Comparison of ENCODE assay signal across 20 mouse cellular contexts in genomic region chr9:111746151-111746550, GRCm38 (mm10). TPM values are rescaled to one million over a fixed set of nuclear protein-coding genes. Genes with fewer than 3 reads are reported as not detected.
DNase-seq lines count a peak whose midpoint lies in the region; ATAC-seq and TF ChIP-seq lines count a peak whose summit lies in the region.
"Had no signal": no experiment of that assay in that cellular context is flagged by ENCODE, and none has a peak within 500 bp of the region (broad histone marks: within the 10 kb centered on the region; RNA-seq: fewer than 3 reads in every experiment).

No protein-coding gene starts in this region.

- H3K36me3 ChIP-seq in hindbrain, postnatal 0 days (ENCODE audit: insufficient read depth, low read length), result no peaks in the 10 kb centered on the region
- no peaks in the 10 kb centered on the region for H3K36me3 ChIP-seq in hindbrain, embryonic 14.5 days (replicated peaks; ENCODE audit: control insufficient read depth, insufficient read depth)
- H3K36me3 ChIP-seq in midbrain, embryonic 11.5 days (ENCODE audit: control insufficient read depth, insufficient read depth, low read length), result no peaks in the 10 kb centered on the region
- H3K36me3 ChIP-seq in midbrain, postnatal 0 days (ENCODE audit: insufficient read depth, low read length), result no peaks in the 10 kb centered on the region
- H3K36me3 ChIP-seq: embryonic facial prominence, embryonic 10.5 days; heart, embryonic 13.5 days; intestine, embryonic 15.5 days had no signal

- ATAC-seq in hindbrain, postnatal 0 days, result no peak
- ATAC-seq in hindbrain, embryonic 14.5 days (ENCODE audit: low FRiP score), result no peak
- ATAC-seq in midbrain, embryonic 11.5 days (ENCODE audit: low FRiP score), result no peak
- ATAC-seq in midbrain, postnatal 0 days (ENCODE audit: low FRiP score), result no peak
- ATAC-seq: activated CD4-positive, CD25-positive, alpha-beta regulatory T cell, adult 4 months; forebrain, embryonic 13.5 days; forebrain, postnatal 0 days; hindbrain, embryonic 16.5 days; intestine, embryonic 15.5 days had no signal

- no peaks in the 10 kb centered on the region for H3K27me3 ChIP-seq in hindbrain, postnatal 0 days (ENCODE audit: insufficient read depth, low read length)
- H3K27me3 ChIP-seq in hindbrain, embryonic 14.5 days (ENCODE audit: control insufficient read depth, insufficient read depth, low read length), result no peaks in the 10 kb centered on the region
- H3K27me3 ChIP-seq in midbrain, embryonic 11.5 days (ENCODE audit: control insufficient read depth, insufficient read depth, low read length), result no peaks in the 10 kb centered on the region
- H3K27me3 ChIP-seq in midbrain, postnatal 0 days (ENCODE audit: insufficient read depth, low read length), result no peaks in the 10 kb centered on the region
- H3K27me3 ChIP-seq: forebrain, embryonic 13.5 days; heart, embryonic 13.5 days; intestine, embryonic 15.5 days; Patski had no signal

- WGBS in hindbrain, postnatal 0 days, result 65% methylated on average over 6 of the region's 6 CpGs
- 83% methylated on average over 6 of the region's 6 CpGs for WGBS in hindbrain, embryonic 14.5 days
- WGBS in midbrain, embryonic 11.5 days, result 79% methylated on average over 6 of the region's 6 CpGs
- 60% methylated on average over 6 of the region's 6 CpGs for WGBS in midbrain, postnatal 0 days

- no peak overlapping the region for H3K27ac ChIP-seq in hindbrain, postnatal 0 days
- no peak overlapping the region for H3K27ac ChIP-seq in hindbrain, embryonic 14.5 days
- no peak overlapping the region for H3K27ac ChIP-seq in midbrain, embryonic 11.5 days (ENCODE audit: low read depth, low read length)
- no peak overlapping the region for H3K27ac ChIP-seq in midbrain, postnatal 0 days (ENCODE audit: low read depth, low read length)
- H3K27ac ChIP-seq: embryonic facial prominence, embryonic 10.5 days; forebrain, embryonic 13.5 days; heart, embryonic 13.5 days; intestine, embryonic 15.5 days had no signal

- H3K4me3 ChIP-seq in hindbrain, postnatal 0 days (ENCODE audit: low read length), result no peak overlapping the region
- no peak overlapping the region for H3K4me3 ChIP-seq in hindbrain, embryonic 14.5 days (replicated peaks; ENCODE audit: low read length)
- H3K4me3 ChIP-seq in midbrain, embryonic 11.5 days (ENCODE audit: low read depth, low read length), result no peak overlapping the region
- H3K4me3 ChIP-seq in midbrain, postnatal 0 days (ENCODE audit: low read depth, low read length), result no peak overlapping the region
- H3K4me3 ChIP-seq: embryonic facial prominence, embryonic 10.5 days; forebrain, embryonic 13.5 days; heart, embryonic 13.5 days; intestine, embryonic 15.5 days had no signal

- H3K4me2 ChIP-seq in hindbrain, postnatal 0 days (ENCODE audit: low read depth, low read length), result no peak overlapping the region
- H3K4me2 ChIP-seq in hindbrain, embryonic 14.5 days (replicated peaks), result no peak overlapping the region
- H3K4me2 ChIP-seq in midbrain, embryonic 11.5 days, result no peak overlapping the region
- no peak overlapping the region for H3K4me2 ChIP-seq in midbrain, postnatal 0 days (ENCODE audit: low read depth, low read length, poor library complexity, severe bottlenecking)
- H3K4me2 ChIP-seq: forebrain, embryonic 13.5 days; heart, embryonic 13.5 days; intestine, embryonic 15.5 days had no signal

- no peak for TF ChIP-seq CTCF in hindbrain, postnatal 0 days (IDR thresholded peaks at IDR 0.05; ENCODE audit: low read depth)
- no peak for TF ChIP-seq CTCF in midbrain, postnatal 0 days (IDR thresholded peaks at IDR 0.05)

- H3K9ac ChIP-seq in hindbrain, postnatal 0 days (replicated peaks; ENCODE audit: low read length), result no peak overlapping the region
- no peak overlapping the region for H3K9ac ChIP-seq in hindbrain, embryonic 14.5 days
- H3K9ac ChIP-seq in midbrain, embryonic 11.5 days (ENCODE audit: low read length), result no peak overlapping the region
- H3K9ac ChIP-seq in midbrain, postnatal 0 days (replicated peaks; ENCODE audit: low read length, poor library complexity, severe bottlenecking), result no peak overlapping the region
- H3K9ac ChIP-seq: forebrain, embryonic 13.5 days; forebrain, postnatal 0 days; heart, embryonic 13.5 days; intestine, embryonic 15.5 days had no signal

- DNase-seq in adrenal gland, postnatal 10 days, result peak; percentile 51
- DNase-seq in adrenal gland, adult 8-10 months, result no peak
- DNase-seq in hindbrain, postnatal 0 days (ENCODE audit: low spot score), result peak; percentile 7
- no peak for DNase-seq in hindbrain, embryonic 14.5 days (ENCODE audit: low spot score)
- DNase-seq in midbrain, embryonic 11.5 days (ENCODE audit: low spot score, missing footprints), result peak; percentile 79
- DNase-seq in midbrain, postnatal 0 days (ENCODE audit: low spot score), result no peak
- no peak for DNase-seq in kidney, adult 9 months
- DNase-seq: cerebellum, adult 11 months; cerebellum, adult 8-10 months; forebrain, postnatal 0 days; gastrocnemius, postnatal 14 days; heart, postnatal 36 days had no signal

- H3K9me3 ChIP-seq in hindbrain, postnatal 0 days (ENCODE audit: low read length), result no peaks in the 10 kb centered on the region
- no peaks in the 10 kb centered on the region for H3K9me3 ChIP-seq in hindbrain, embryonic 14.5 days (ENCODE audit: control insufficient read depth, low read length)
- H3K9me3 ChIP-seq in midbrain, embryonic 11.5 days (ENCODE audit: control insufficient read depth, low read length), result no peaks in the 10 kb centered on the region
- H3K9me3 ChIP-seq in midbrain, postnatal 0 days (ENCODE audit: low read length), result no peaks in the 10 kb centered on the region
- H3K9me3 ChIP-seq: embryonic facial prominence, embryonic 10.5 days; forebrain, embryonic 13.5 days; heart, embryonic 13.5 days; intestine, embryonic 15.5 days had no signal

- no peaks in the 10 kb centered on the region for H3K4me1 ChIP-seq in hindbrain, postnatal 0 days (ENCODE audit: insufficient read depth, low read length)
- no peaks in the 10 kb centered on the region for H3K4me1 ChIP-seq in hindbrain, embryonic 14.5 days (replicated peaks; ENCODE audit: control insufficient read depth, insufficient read depth, low read length)
- H3K4me1 ChIP-seq in midbrain, embryonic 11.5 days (ENCODE audit: control insufficient read depth, insufficient read depth, low read length), result no peaks in the 10 kb centered on the region
- H3K4me1 ChIP-seq in midbrain, postnatal 0 days (ENCODE audit: insufficient read depth, low read length), result no peaks in the 10 kb centered on the region
- H3K4me1 ChIP-seq: embryonic facial prominence, embryonic 10.5 days; forebrain, embryonic 13.5 days; heart, embryonic 13.5 days; intestine, embryonic 15.5 days had no signal

RNA-seq across cellular contexts. Expression of gene Stac, which starts 56.0 kb away (rescaled TPM):
- 10 to 100 TPM in 1 of 2 experiments, 1 to 10 TPM in 1; 7.3 to 11.4 TPM for total RNA-seq in adrenal gland, postnatal 10 days (2021)
- 10 to 100 TPM in 1 of 4 experiments, 1 to 10 TPM in 3; 5.9 to 12.0 (median 6.7) TPM for total RNA-seq in adrenal gland, adult 8-10 months (2022)
- total RNA-seq in hindbrain, postnatal 0 days (2014; rRNA removed), result 12.0 and 24.6 TPM in 2 replicates
- polyA plus RNA-seq in hindbrain, postnatal 0 days (2015; fragmentation: Nextera tagmentation; extraction: Ambion mirVana), result 12.5 and 13.8 TPM in 2 replicates
- polyA plus RNA-seq in hindbrain, embryonic 14.5 days (2014; fragmentation: Nextera tagmentation; extraction: Ambion mirVana), result 5.8 and 10.8 TPM in 2 replicates
- 0.34 and 0.69 TPM in 2 replicates for polyA plus RNA-seq in midbrain, embryonic 11.5 days (2014; fragmentation: Nextera tagmentation; extraction: Ambion mirVana)
- total RNA-seq in midbrain, postnatal 0 days (2014; rRNA removed), result 9.8 and 13.8 TPM in 2 replicates
- polyA plus RNA-seq in midbrain, postnatal 0 days (2015; fragmentation: Nextera tagmentation; extraction: Ambion mirVana), result 9.3 and 10.0 TPM in 2 replicates
- total RNA-seq: MEL had no signal
- polyA plus RNA-seq: activated CD4-positive, CD25-positive, alpha-beta regulatory T cell, adult 4 months had no signal

Comparison
In these comparisons a context has a peak if more than half of its experiments do, and no peak if none do; other contexts are left out.
1. DNase-seq: peak in adrenal gland, postnatal 10 days (single experiment), hindbrain, postnatal 0 days (single experiment) and midbrain, embryonic 11.5 days (single experiment); none in adrenal gland, adult 8-10 months (single experiment), hindbrain, embryonic 14.5 days (single experiment), midbrain, postnatal 0 days (single experiment) and kidney, adult 9 months (single experiment).